Mouse (Mus musculus) megakaryocyte, embryonic 14.5 days (primary cell): ENCODE measurements around the gene Ralgds.

Experiments
- FLI1 ChIP-seq: IDR thresholded peaks from 2 replicates; pipeline ENCODE4 v1.6.1; 2012; ENCODE audit warnings: low read length, inconsistent platforms, mixed read lengths
- GATA1 ChIP-seq: IDR thresholded peaks from 3 replicates; pipeline ENCODE4 v1.6.1; 2012; ENCODE audit warnings: mixed read lengths, low read length, inconsistent platforms, borderline replicate concordance

- TF ChIP-seq GATA1 (no peak), FLI1 (no peak)
Measured at GRCm38 (mm10) chr2:28546560-28546959, 33.6 kb downstream of the Ralgds start.
